Mouse (Mus musculus): Measurements from ENCODE around the gene Spata5. TPM values are rescaled to one million over a fixed set of nuclear protein-coding genes. Genes with fewer than 3 reads are reported as not detected.

Spata5 gene
- polyA plus RNA-seq, 1 experiment from 2014 or later: 44.8 TPM

- H3K9ac ChIP-seq: no peak overlapping the region
- 83% methylated on average over 1 of the region's 1 CpGs for WGBS
- H3K4me1 ChIP-seq: no peaks in the 10 kb centered on the region
- peaks cover 35% of the 10 kb centered on the region for H3K36me3 ChIP-seq (replicated peaks)
- H3K4me3 ChIP-seq (replicated peaks): no peak overlapping the region
- no peak for ATAC-seq (ENCODE audit: low FRiP score)
- no peak overlapping the region for H3K4me2 ChIP-seq
- H3K27ac ChIP-seq: no peak overlapping the region
- H3K27me3 ChIP-seq: no peaks in the 10 kb centered on the region
- H3K9me3 ChIP-seq: no peaks in the 10 kb centered on the region
These were observed 20.1 kb downstream of the Spata5 start for GRCm38 (mm10) chr3:37439770-37440169.

- Histone ChIP-seq H3K27me3 (no peaks in the 10 kb centered on the region), H3K9me3 (no peaks in the 10 kb centered on the region), H3K4me1 (no peaks in the 10 kb centered on the region), H3K27ac (no peak overlapping the region), H3K9ac (no peak overlapping the region), H3K36me3 (replicated peaks) (peaks cover 24% of the 10 kb centered on the region), H3K4me3 (replicated peaks) (no peak overlapping the region), H3K4me2 (no peak overlapping the region)
- WGBS: 97% methylated on average over 2 of the region's 2 CpGs
- ATAC-seq (ENCODE audit: low FRiP score): no peak
These were observed 23.7 kb downstream of the Spata5 start for GRCm38 (mm10) chr3:37443409-37443808.

- Histone ChIP-seq H3K9ac (no peak overlapping the region), H3K4me3 (replicated peaks) (no peak overlapping the region), H3K36me3 (replicated peaks) (peaks cover 7% of the 10 kb centered on the region; the same call in 1 of the 2 replicates), H3K9me3 (no peaks in the 10 kb centered on the region), H3K27ac (no peak overlapping the region), H3K4me2 (no peak overlapping the region), H3K27me3 (no peaks in the 10 kb centered on the region), H3K4me1 (no peaks in the 10 kb centered on the region)
- ATAC-seq (ENCODE audit: low FRiP score): no peak
- 94% methylated on average over 1 of the region's 1 CpGs for WGBS
These were observed 36.3 kb downstream of the Spata5 start for GRCm38 (mm10) chr3:37455992-37456391.

DNA sequence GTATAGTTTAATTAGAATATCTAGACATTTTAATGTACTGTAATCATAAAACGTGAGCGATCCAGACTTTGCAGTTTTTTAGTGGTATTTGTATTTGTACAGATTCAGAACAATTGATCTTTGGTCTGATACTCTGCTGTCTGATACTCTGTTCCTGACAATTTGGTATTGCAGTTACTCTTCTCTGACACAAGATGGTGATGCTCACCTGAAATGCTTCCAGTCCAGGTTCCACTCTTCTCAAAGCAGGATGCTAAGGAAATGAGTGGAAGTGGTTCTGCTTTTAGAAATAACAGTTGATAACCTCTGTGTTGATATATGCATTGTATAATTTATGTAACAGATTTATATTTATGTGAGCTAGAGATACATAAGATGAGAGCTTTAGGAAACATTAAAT is 48.5 kb downstream of the Spata5 start:
- Histone ChIP-seq H3K27me3 (no peaks in the 10 kb centered on the region), H3K9me3 (no peaks in the 10 kb centered on the region), H3K27ac (no peak overlapping the region), H3K4me1 (no peaks in the 10 kb centered on the region), H3K36me3 (replicated peaks) (no peaks in the 10 kb centered on the region), H3K4me3 (replicated peaks) (no peak overlapping the region), H3K9ac (no peak overlapping the region), H3K4me2 (no peak overlapping the region)
- 93% methylated on average over 2 of the region's 2 CpGs for WGBS
- 0 out of 2 replicates have a peak, but pooled peaks have one; percentile 64 for ATAC-seq (ENCODE audit: low FRiP score)

- WGBS: 84% methylated on average over 4 of the region's 4 CpGs
These were observed 49.7 kb downstream of the Spata5 start for GRCm38 (mm10) chr3:37469353-37469752.

GRCm38 (mm10) chr3:37470867-37471266 is 51.2 kb downstream of the Spata5 start:
- no peak for ATAC-seq (ENCODE audit: low FRiP score)
- Histone ChIP-seq H3K36me3 (replicated peaks) (no peaks in the 10 kb centered on the region), H3K9ac (no peak overlapping the region), H3K27ac (no peak overlapping the region), H3K4me2 (no peak overlapping the region), H3K9me3 (no peaks in the 10 kb centered on the region), H3K27me3 (no peaks in the 10 kb centered on the region), H3K4me1 (no peaks in the 10 kb centered on the region), H3K4me3 (replicated peaks) (no peak overlapping the region)
- WGBS: 91% methylated on average over 2 of the region's 2 CpGs

More at GRCm38 (mm10) chr3:37469353-37469752, 49.7 kb downstream of the Spata5 start:
- H3K9me3 ChIP-seq: no peaks in the 10 kb centered on the region
- H3K27ac ChIP-seq: no peak overlapping the region
- no peaks in the 10 kb centered on the region for H3K27me3 ChIP-seq
- H3K9ac ChIP-seq: no peak overlapping the region
- no peaks in the 10 kb centered on the region for H3K4me1 ChIP-seq
- H3K36me3 ChIP-seq (replicated peaks): no peaks in the 10 kb centered on the region
- ATAC-seq (ENCODE audit: low FRiP score): no peak
- H3K4me2 ChIP-seq: no peak overlapping the region
- H3K4me3 ChIP-seq (replicated peaks): no peak overlapping the region

DNA sequence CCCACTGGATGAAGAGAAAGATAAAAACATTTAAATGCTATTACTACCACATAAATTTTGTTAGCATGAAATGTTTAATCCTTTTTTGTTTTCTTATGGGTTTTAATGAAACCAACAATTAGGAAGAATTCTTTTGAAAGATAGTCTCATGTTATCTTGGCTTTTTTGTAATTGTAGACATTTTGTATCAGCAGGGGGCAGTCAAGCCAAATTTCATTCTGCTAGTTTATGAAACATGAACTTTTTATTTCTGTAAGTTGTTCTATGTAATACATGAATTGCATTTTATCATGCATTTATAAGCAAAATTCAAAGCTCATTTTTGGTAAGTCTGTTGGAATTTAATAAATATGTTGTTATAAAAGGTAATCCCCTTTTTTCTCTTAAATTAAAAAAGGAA is 52.8 kb downstream of the Spata5 start:
- no peaks in the 10 kb centered on the region for H3K9me3 ChIP-seq
- no peak overlapping the region for H3K9ac ChIP-seq
- no peak overlapping the region for H3K4me3 ChIP-seq (replicated peaks)
- H3K27me3 ChIP-seq: no peaks in the 10 kb centered on the region
- ATAC-seq (ENCODE audit: low FRiP score): no peak
- no peak overlapping the region for H3K27ac ChIP-seq
- H3K4me2 ChIP-seq: no peak overlapping the region
- H3K4me1 ChIP-seq: no peaks in the 10 kb centered on the region
- no peaks in the 10 kb centered on the region for H3K36me3 ChIP-seq (replicated peaks)

DNA sequence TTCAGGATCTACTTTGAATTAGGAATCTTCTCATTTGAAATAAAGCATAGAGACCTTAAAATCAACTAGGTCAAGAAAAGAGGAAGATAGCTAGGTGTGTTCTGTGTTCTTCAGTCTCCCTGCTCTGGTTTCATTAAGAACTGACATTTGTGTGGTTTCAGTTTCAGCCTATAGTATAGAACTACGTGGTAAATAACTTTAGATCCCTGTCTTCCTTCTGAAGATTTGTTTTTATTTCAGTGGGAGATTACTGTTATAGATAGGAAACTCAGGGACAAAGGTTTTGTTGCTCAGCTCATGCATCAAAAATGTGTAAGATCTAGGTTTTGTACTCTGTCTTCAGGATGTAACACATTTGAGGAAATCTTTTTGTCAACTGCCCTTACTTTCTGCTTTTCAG is 56.8 kb downstream of the Spata5 start:
- Histone ChIP-seq H3K9me3 (no peaks in the 10 kb centered on the region), H3K4me3 (replicated peaks) (no peak overlapping the region), H3K27ac (no peak overlapping the region), H3K4me1 (no peaks in the 10 kb centered on the region), H3K9ac (no peak overlapping the region), H3K27me3 (no peaks in the 10 kb centered on the region), H3K36me3 (replicated peaks) (0 out of 2 replicates have a peak, but pooled peaks cover 4% of the 10 kb centered on the region), H3K4me2 (no peak overlapping the region)
- no peak for ATAC-seq (ENCODE audit: low FRiP score)
- 77% methylated on average over 1 of the region's 1 CpGs for WGBS

DNA sequence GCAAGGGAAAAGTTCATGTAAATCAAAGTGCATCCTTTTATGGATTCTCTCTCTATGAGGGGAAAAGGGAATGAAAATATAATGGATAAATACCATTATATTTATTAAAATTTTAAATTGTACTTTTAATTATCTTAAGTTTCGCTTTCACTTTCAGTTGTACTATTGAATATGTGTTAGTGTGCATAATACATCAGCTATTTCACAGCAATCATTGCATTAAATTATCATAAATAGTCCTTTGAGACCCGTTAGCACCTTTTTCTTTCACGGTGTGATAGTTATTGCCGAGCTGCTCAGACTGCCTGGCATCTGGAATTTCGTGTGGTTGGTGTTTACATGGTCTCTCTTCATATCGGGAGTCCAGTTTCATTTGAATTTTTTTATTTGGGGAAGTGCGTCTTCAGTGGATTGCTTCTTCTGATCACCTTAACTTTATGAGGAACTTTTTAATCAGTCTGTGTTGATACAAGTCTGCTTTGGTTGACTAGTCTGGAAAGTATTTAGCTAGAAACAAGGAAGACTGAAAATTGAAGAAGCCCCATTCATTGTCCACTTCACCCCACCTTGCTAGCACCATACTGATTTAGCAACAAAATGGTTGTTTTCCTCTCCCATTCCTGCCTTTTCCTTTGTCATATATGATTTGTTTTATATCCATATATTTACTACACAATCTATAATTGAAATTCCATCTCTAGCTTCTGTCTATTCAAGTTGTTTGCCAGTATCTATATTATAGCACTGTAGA is 57.9 kb downstream of the Spata5 start:
- Histone ChIP-seq H3K27me3 (no peaks in the 10 kb centered on the region), H3K36me3 (replicated peaks) (0 out of 2 replicates have a peak, but pooled peaks cover 5% of the 10 kb centered on the region), H3K4me3 (replicated peaks) (no peak overlapping the region), H3K9ac (no peak overlapping the region), H3K4me2 (no peak overlapping the region), H3K9me3 (no peaks in the 10 kb centered on the region), H3K4me1 (no peaks in the 10 kb centered on the region), H3K27ac (no peak overlapping the region)
- no peak for ATAC-seq (ENCODE audit: low FRiP score)
- 77% methylated on average over 7 of the region's 7 CpGs for WGBS

DNA sequence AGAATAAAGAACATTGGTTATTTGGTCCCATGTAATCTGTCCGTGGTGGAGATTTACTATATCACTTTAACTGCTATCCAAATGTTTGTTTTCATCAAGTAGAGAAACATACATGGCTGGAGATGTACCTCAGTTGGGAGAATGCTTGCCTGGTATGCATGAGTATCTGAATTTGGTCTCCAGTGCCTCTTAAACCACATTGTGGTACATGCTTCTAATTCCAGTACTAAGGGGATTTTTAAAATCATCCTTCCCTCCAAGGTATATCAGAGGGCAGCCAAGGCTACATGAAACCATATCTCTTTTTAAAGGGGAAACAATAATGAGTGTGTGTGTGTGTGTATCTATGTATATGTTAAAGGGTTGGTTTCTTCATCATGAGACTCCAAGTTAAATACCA is 60.1 kb downstream of the Spata5 start:
- 91% methylated on average over 1 of the region's 1 CpGs for WGBS
- no peaks in the 10 kb centered on the region for H3K4me1 ChIP-seq
- no peak overlapping the region for H3K4me3 ChIP-seq (replicated peaks)
- H3K27me3 ChIP-seq: no peaks in the 10 kb centered on the region
- H3K9me3 ChIP-seq: no peaks in the 10 kb centered on the region
- no peak for ATAC-seq (ENCODE audit: low FRiP score)
- no peak overlapping the region for H3K9ac ChIP-seq
- H3K4me2 ChIP-seq: no peak overlapping the region
- H3K27ac ChIP-seq: no peak overlapping the region
- 0 out of 2 replicates have a peak, but pooled peaks cover 5% of the 10 kb centered on the region for H3K36me3 ChIP-seq (replicated peaks)

GRCm38 (mm10) chr3:37481295-37481694 is 61.6 kb downstream of the Spata5 start:
- no peak overlapping the region for H3K4me2 ChIP-seq
- no peak for ATAC-seq (ENCODE audit: low FRiP score)
- no peak overlapping the region for H3K4me3 ChIP-seq (replicated peaks)
- H3K36me3 ChIP-seq (replicated peaks): 0 out of 2 replicates have a peak, but pooled peaks cover 5% of the 10 kb centered on the region
- H3K4me1 ChIP-seq: no peaks in the 10 kb centered on the region
- H3K9me3 ChIP-seq: no peaks in the 10 kb centered on the region
- no peak overlapping the region for H3K9ac ChIP-seq
- H3K27me3 ChIP-seq: no peaks in the 10 kb centered on the region
- no peak overlapping the region for H3K27ac ChIP-seq
- WGBS: 83% methylated on average over 31 of the region's 31 CpGs

DNA sequence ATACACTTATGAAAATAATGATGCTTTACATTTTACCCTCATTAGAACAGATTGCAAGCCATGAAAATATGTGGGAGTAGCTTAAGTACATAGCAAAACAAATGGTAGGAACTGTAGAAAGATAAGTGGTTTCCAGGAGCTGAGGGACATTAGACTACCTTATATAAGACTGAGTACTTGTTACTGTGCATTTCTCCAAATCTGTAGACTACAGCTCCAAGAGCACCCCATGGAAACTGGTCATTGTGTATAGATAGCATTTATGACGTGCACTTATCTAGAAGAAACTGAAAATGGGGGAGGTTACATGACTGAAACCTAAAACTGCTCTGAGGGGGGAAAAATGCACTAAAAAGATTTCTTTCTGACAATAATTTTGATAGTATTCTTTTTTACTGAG is 63.0 kb downstream of the Spata5 start:
- no peak overlapping the region for H3K4me2 ChIP-seq
- ATAC-seq (ENCODE audit: low FRiP score): no peak
- H3K27me3 ChIP-seq: no peaks in the 10 kb centered on the region
- H3K4me1 ChIP-seq: no peaks in the 10 kb centered on the region
- H3K36me3 ChIP-seq (replicated peaks): 0 out of 2 replicates have a peak, but pooled peaks cover 5% of the 10 kb centered on the region
- H3K9ac ChIP-seq: no peak overlapping the region
- H3K9me3 ChIP-seq: no peaks in the 10 kb centered on the region
- H3K4me3 ChIP-seq (replicated peaks): no peak overlapping the region
- no peak overlapping the region for H3K27ac ChIP-seq
- 85% methylated on average over 1 of the region's 1 CpGs for WGBS

DNA sequence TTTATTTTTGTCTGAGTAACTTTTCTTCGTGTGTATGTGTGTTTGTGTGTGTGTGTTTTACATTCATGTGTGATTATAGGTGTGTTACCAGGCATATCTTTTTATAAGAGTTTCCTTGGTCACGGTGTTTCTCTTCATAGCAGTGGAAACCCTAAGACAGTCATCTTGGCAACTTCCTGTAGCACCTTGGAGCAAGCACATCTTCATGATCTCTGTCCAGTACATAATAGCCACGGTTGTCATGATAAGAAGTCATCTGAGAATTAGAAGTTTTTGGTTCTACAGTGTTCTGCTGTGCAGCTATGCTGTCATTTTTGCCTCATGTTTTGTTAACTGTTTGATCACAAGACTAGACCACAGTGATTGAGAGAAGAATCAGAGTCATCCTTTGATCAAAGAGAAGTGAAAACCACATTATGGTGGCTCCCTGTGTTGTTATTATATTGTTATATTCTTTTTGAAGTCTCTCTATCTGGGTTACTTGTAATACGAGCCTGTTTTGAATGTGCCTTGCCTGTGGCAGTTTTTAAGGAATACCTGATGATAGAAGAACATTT is 64.1 kb downstream of the Spata5 start:
- H3K9ac ChIP-seq: no peak overlapping the region
- 86% methylated on average over 4 of the region's 4 CpGs for WGBS
- H3K4me3 ChIP-seq (replicated peaks): no peak overlapping the region
- no peak for ATAC-seq (ENCODE audit: low FRiP score)
- H3K9me3 ChIP-seq: no peaks in the 10 kb centered on the region
- no peak overlapping the region for H3K27ac ChIP-seq
- no peaks in the 10 kb centered on the region for H3K4me1 ChIP-seq
- H3K27me3 ChIP-seq: no peaks in the 10 kb centered on the region
- 0 out of 2 replicates have a peak, but pooled peaks cover 5% of the 10 kb centered on the region for H3K36me3 ChIP-seq (replicated peaks)
- H3K4me2 ChIP-seq: no peak overlapping the region

Measured in forebrain, embryonic 12.5 days (tissue).